Mouse (Mus musculus): ENCODE results near the gene Boc.
A peak's percentile ranks its signal among the peaks of the same experiment; 100 is the strongest.

Boc gene

DNA sequence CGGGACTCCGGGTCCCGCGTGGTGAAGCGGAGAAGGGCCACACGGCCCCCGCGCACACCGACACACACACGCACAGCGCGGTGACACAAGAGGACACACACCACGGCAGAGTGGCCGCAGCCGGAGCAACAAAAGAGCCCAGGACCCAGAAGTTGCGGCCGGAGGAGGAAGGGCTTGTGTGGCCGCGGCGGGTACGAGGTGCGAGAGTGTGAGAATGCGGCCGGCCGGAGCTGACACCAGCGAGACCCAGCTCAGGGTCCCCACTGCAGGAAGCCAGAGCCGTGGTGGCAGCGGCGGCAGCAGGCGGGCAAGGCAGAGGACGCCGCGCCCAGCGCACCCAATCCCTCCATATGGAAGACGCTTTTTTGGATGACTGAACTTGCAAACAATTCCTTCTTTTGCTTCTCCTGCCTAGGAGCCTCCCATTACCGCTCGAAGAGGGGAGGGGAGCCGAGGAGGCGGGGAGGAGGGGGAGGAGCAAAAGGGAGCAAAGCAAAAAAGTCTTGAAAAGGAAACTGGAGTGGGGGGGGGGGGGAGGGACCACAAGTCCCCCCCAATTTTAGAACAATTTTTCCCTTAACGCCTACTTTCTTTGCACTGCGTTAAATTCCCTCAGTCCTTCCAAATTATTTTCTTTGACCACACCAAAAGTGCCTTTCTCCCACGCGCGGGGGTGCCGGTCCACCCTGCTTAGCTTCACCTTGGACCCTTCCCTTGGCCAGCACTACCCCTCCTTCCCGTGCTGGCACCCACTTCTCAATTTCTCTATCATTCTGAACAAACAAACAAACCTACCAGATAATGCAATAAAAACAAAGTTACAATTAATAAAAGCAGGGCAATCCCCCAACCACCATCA lies at the start of gene Boc:
Gene Boc, minus strand, starts transcription at position 427 of the 859 bp plus-strand sequence.
- peak; percentile 33 for DNase-seq (ENCODE audit: low read depth, low spot score)

DNA sequence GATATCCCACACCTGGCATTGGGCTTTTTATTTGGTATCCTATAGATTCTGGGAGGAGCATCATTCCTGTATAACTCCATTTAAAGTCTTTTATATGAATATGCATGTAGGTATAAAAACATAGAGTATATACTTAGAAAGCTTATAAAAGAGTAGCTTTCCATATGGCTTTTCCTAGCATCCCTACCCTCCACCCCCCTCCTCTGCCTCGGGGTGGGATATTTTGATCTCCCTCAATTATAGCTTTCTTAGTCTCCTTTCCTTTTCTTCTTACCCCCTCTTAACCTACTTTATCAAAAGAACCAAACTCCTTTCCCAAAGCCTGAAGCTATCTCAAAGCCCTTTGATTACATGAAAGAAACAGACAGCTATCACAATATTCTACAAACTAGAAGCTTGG lies 47.9 kb upstream of the Boc start:
- DNase-seq (ENCODE audit: low read depth, low spot score), result no peak

DNA sequence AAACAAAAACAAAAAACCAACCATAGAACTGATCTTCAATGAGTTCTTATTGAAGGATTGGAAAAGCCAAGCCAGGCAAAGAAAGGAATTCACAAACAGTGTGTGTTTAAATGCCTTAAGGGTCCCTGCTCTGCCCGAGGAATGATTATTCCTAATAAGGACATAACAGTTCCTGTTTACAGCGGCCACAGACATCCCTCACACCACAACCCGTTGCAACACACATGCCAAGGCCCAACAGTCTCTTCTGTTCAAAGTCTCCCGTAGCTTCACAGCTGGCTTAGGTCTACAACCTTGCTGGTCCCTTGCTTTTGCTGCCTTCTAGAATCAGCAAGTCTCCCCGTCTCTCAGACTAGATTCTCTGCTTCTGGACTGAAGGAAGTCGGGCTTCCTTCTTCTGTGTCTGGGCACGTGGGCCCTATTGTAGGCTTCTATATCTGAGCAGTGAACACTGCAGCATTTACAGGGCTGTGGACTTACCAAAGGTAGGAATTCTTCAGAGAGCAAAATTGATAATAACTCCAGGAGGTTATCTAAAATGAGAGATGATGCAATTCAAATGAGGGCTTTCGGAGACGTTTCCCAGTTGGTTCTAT lies 45.4 kb upstream of the Boc start:
- no peak for DNase-seq (ENCODE audit: low read depth, low spot score)

DNA sequence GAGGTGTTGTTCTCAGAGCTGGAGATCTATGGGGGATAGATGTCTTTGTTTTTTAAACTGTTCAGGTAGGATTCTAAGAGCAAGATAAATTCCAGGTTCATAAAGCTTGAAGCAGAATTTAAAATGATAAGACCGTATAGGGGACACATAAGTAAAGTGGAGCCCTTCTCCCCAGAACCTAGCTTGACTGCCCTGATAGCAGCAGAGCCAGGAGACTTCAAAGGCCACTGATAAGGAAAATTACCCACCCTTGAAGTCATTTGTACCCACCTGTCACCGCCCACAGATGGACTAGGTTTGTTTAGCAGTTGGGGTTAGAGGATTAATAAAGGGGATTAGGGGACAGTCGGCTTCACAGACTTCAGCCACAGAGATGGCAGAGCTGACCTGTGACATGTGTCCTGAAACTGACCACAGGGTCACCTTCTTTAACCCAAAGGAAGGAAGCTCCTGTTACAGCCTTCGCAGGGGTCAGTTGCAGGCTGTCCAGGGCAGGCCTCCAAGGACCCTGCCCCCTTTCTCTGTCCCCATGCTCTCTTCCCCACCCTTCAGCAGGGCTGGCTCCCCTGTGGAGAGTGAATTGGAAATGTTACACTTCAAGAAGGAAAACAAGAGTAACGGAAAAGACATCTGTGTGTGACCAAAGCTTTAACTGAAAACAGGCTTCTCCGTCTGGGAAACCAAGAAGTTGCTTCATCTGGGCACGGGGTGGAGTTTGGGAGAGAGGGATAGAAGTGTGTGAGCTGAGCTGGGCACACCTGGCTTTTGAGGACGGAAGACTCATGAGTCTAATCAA lies 43.5 kb upstream of the Boc start:
- DNase-seq (ENCODE audit: low read depth, low spot score), result no peak

DNA sequence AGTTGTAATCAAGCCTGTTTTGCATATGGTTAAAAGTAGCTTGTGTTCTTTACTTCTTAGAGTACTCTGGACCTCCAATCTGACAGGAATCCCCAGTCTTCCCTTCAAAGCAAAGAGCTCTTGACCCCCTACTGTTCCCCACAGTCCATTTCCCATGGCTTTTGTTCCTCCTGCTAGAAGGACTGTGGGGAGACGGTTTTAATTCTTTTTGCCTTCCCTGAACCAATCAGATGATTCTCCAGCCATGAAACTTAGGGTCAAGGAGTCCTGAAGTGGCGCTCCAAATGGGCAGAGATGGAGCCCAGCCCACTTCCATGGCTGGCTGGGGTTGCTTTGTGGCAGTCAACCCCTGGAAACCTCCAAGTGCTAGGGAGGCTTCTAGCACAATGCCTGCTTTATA lies 42.5 kb upstream of the Boc start:
- no peak for DNase-seq (ENCODE audit: low read depth, low spot score)

DNA sequence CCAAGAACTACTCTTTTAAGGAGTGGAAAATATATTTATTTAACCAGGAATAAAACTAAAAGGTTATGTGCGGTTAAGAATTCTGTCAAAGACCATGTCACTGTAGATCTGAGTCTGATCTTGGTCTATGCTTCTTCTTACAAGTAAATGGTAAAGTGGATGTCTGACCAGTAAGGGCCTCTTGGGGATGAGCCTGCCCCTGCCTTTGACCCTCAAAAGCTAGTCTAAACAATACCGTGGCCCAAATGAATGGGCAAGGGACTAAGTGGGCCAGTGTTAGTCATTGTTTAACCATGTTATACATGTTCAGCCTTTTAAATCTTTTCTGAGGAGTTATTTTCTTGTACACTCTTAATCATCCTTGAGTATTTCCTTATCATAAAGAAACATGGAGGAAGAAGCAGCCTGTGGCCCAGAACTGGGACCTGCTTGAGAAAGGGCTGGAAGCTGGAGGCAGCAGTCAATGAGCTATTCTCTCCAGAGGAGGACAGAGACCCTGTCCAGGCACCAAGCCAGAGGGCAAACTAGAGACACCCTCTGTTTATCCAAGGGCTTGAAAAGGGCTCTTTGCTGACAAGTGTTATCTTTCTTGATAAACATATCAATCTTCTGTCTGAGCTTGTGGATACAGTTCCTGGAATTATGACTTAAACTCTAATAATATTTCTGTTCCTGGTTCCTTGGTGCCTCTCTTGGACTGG lies 38.6 kb upstream of the Boc start:
- DNase-seq (ENCODE audit: low read depth, low spot score), result no peak

DNA sequence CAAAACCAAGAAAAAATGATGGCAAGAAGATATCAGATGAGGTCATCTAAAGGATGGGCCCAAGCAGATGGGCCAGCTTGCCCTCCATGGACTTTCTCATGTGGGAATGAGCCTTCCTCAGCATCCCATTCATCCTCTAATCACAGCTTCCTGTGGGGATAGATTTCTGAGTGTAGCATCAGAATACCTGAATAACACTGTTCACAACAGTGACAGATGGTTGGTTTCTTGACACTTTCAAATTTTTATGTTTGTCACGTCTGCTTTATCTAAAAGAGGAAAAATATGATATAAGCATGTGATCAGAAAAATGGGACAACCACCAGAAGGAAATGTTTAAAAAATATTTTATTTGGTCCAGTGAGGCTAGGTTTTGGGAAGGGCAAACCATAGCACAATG lies 30.8 kb upstream of the Boc start:
- no peak for DNase-seq (ENCODE audit: low read depth, low spot score)

DNA sequence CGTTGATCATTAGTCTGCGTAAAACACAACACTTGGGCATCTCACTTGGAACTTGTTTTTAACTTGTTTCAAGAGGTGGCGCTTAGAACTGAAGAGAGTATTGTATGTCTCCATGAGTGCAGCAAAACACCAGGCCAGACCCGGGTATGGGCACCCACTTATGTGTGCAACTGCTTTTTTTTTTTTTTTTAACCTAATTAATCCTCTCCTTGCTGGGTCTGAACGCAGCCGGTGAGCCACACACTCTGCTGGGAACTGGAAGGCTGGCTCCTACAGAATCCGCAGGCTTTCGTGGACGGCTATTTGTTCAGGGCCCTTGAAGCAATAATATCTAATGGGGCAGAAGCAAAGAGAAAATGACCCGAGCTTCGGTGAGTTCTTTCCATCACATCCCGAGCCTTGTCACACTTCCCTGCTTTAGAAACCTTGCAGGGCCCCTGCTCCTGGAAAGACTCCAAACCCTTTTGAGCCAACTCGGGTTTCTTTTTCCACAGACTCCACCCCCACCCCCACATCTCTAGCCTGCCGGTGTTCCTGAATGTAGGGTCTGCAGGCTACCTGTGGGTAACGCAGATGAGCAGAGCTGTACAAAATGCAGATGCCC lies 20.8 kb upstream of the Boc start:
- no peak for DNase-seq (ENCODE audit: low read depth, low spot score)

DNA sequence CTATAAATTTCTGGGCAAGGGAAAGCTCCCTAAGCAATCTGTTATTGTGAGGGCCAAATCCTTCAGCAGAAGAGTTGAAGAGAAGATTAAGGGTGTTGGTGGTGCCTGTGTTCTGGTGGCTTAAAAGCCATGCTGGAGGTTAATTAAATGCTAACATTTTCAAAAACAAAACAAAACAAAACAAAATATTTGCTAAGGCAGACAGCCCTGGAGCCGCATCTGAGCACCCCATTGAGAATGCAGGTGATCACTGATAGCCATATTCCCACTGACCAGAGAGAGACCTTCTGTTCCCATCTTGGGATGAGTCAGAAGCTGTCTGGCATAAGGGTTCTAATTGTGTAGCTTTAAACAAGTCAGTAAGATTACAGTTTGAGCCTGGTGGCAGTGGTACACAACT lies 19.9 kb upstream of the Boc start:
- no peak for DNase-seq (ENCODE audit: low read depth, low spot score)

DNA sequence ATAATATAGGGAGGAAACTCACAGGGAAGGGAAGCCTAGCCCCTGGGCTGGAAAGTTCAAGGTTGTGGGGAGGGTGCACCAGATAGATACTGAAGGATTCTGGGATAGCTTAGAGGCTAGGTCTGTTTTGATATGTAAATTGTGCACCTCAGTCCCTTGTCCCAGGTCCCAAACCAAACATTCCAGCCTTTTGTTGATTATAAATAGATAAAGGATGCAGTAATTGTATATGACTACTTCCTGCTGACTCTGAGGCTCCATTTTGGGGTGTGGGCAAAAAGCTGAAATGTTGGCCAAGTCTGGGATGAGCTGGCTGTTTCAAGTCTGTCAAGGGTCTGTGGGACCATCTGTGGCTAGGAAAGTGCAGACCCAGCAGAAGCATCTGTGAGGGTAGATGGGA lies 9.4 kb upstream of the Boc start:
- no peak for DNase-seq (ENCODE audit: low read depth, low spot score)

DNA sequence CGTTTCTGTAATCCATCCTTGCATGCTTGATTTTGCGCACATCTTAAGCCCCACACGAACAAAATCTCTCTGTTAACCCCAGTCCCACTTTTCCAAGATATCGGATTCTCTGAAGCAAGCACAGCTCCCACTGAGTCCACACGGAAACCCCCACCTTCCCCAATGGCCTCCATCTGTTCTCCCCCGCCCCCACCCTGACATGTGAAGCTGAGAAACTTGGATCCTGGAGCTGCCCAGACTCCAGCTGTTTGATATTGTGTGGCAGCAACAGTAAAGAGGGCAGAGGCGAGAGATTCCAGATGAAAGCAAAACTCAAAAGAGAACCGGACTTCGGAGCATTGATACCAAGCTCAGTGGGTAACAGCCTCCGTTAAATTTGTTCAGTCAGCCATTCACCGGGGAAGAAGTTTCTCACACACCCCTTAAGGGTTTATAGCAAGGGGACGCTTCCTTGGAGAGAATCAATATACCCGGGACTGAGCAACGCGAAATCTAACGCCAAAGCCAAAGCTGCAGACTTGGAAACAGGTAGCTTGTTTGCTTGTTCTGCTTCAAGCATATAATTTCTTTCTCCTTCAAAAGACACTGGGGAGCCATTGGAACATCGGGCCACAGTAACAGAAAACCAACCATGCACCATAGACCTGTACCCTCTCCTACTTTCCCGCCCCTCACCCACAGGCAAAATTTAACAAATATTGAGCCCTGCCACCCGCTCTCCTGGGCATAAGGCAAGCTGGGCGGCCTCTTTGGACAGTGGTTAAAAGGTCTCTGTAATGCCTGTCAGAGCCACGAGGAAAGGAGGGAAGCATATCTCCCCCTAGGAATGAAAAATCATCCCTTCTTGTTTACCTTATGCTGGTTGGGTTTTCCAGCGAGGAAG lies 6.9 kb upstream of the Boc start:
- DNase-seq (ENCODE audit: low read depth, low spot score), result no peak

DNA sequence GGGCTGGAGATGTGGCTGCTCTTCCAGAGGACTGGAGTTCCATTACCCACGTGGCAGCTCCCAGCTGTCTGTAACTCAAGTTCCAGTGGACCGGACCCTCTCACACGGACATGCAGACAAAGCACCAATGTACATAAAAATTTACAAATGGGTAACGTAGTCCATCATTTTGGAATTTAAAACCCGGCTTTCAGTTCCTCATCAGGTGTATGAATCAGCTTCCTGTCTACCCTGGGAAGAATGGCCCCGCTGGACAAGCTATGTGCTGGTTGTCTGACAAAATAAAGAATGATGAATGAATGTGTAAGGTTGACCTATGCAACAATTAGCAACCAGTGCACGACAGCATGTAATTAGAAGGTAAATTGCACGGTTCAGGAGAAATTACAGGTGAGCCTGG lies 5.7 kb upstream of the Boc start:
- no peak for DNase-seq (ENCODE audit: low read depth, low spot score)

DNA sequence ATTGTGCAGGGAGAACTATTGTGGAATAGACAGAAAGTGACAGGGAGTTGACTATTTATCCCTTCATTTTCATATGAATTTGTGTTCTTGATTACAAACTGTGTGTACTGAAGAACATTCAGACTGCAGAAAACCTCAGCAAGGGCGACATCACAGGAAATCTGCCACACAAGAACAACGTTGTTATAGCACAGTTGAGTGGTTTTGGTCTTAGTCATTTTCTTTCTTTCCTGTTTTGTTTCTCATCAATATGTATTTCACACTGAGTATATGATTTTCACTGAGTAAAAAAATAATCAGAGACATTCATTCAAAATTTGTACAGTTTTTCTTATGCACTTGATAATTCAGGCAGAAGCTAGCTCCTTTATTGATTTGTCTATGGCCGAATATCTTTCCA lies 3.4 kb upstream of the Boc start:
- DNase-seq (ENCODE audit: low read depth, low spot score), result no peak

DNA sequence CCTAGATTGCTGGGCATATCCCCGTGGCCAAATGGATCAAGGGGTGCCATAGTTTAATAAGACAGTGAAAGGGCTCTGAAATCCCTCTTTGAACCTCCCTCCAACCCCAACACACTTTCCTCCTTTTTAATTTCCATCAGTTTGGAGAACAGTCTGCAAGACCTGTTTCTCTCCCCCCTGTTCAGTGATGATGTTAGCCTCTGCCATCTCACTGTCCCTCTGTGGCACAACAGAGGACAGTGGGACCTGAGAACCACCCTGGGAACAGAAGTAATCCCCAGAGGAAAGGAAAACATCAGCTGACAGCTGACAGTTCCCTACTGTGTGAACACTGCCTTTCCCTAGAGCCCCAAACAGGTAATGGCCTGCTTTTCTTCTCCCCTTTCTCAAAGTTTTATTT lies 1.5 kb upstream of the Boc start:
- no peak for DNase-seq (ENCODE audit: low read depth, low spot score)

DNA sequence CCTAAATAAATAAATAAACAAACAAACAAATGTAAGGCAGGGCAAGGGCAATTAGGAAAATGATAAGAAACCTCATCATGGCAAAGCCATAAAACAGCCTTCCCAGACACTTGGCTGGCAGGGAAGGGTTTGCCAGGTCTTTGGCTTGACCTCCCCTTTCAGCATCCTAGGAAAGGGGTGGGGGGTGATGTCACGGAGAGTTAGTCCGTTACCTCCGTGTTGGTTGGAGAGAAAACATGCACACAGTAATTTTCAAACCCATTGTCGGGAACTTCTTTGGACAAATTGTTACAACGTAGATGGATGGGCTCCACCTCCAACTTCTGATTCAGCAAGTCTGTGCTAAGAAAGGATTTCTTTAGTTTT lies 616 bp upstream of the Boc start:
- no peak for DNase-seq (ENCODE audit: low read depth, low spot score)

DNA sequence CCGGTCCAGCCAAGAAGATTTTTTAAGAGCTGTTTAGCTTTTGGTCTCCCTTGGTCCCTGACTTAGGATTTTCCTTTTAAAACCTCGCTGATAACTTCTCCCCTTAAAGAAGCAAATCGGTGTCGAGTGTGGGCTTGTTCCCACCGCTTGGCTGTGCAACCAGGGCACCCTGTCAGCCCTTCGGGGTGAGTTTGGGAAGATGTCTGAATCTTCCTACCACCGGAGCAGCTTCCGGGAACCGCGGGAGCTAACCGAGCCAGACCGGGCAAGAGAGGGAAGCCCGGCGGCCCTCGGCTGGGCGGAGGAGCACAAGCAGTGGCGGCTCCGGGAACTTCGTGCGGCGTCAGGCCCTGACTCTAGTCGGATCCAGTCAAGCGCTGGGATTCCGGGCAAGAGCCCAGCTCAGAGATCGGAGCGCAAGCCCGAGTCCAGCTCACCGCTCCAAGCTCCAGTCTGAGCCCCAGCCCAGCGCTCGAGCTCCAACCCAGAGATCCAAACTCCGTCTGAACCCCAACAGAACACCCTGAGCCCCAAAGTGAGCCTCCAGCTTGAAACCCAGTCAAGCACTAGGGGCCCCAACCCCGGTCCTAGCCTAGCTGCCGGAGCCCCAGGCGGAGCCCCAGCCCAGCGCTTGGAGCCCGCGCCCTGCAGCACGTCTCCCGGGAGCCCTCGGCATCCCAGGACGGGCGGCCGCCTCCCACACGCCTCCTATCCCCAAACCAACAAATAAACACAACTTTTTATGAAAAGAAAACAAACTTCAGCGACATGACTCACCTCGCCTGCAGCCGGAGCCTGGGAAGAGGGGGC lies 831 bp downstream of the Boc start:
- peak; percentile 6 for DNase-seq (ENCODE audit: low read depth, low spot score)

DNA sequence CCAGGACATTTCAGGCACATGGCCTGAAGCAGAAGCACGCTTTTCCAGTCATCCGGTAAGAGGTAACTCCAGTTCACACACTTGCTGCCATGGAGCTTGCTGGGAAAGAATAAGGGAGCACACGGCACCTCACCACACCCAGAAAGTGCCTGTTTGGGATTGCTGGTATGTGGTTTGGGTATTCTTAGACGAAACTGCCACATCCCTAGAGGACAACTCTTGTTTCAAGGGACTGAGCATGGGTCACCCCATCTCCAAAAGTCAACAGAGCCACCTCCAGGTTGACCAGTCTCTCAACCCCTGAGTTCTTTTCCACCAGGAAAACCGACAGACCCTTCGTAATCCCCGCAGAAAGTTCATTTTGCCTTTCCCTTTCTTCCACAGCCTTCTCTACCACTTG lies 1.6 kb downstream of the Boc start:
- DNase-seq (ENCODE audit: low read depth, low spot score), result no peak

DNA sequence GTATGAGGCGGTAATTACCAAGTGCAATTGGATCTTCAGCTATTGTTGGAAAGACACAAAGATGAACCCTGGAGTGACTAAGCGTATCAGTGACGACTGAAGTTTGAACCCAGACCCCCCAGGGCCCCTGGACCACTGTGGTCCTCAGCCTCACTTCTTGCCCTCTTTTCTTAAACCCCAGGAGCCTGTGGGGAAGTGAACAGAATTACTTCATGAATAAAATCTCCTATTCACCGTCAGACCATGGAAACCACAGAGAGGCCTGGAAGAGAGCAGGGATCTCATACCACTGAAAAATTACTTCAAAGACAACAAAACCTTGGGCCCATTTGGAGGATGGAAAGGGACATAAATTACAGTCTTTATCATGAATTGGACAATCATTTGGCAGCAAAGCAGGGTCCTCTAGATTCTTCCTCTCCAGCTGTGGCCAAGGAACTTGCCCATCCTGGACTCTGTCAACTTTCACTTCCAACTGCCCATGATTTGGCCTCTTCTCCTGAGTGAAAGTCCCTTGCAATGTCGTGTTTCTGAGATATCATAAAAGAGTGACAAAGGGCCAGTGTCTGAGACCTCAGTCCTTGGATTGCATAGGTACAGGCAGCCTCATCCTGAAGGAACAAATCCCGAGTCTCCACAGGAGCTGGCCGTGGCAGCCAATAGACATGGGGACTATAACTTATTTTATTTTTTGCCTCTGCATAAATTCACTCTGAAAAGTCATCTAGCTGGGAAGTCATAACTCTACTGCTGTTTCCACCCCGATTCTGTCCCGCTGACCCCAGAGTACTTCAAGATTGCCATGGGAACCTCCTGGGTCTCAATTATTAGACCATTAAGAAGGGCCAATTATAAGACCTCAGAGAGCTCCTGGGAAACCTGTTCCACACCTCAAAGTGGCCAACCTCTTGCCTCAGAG lies 2.6 kb downstream of the Boc start:
- DNase-seq (ENCODE audit: low read depth, low spot score), result no peak

DNA sequence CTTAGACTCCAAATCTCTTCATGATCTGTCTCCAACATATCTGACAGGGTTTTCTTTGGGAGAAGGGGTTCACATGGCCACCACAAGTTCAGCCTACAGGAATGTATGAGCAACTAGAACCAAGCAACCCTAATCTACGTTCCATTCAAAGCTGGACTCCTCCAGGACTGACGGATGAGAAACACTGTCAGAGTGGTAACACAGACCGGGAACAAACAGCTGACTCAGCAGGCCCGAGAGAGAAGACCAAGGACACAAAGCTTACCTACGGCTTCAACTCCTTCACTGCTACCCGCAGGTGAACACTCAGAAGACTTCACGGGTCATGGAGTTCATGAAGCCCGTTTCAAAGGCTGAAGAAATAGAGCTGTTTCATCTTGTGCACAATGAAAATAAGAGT lies 4.8 kb downstream of the Boc start:
- DNase-seq (ENCODE audit: low read depth, low spot score), result no peak

Measured in CD4-positive helper T cell, adult 2 months (primary cell).